Mouse (Mus musculus) C2C12 (cell line): ENCODE data around the gene Defb10.
"Not testable (repeated sequence)": the region's sequence is repeated elsewhere in the genome, so short reads cannot be mapped to it uniquely, and the experiment has no call there.

Source experiments
- CTCF ChIP-seq: IDR thresholded peaks from one replicate; pipeline ENCODE4 v1.5.1; 2011; ENCODE audit not compliant: control insufficient read depth, insufficient read depth, insufficient read length
- MAX ChIP-seq: IDR thresholded peaks from one replicate; pipeline ENCODE4 v1.6.1; 2011; ENCODE audit warnings: mild to moderate bottlenecking, control low read depth
- MYOD1 ChIP-seq: IDR thresholded peaks from one replicate; pipeline ENCODE4 v1.6.1; 2011; ENCODE audit warnings: low read depth; ENCODE audit not compliant: control insufficient read depth, insufficient read length
- MYOG ChIP-seq: IDR thresholded peaks from one replicate; pipeline ENCODE4 v1.6.1; 2011; ENCODE audit not compliant: control insufficient read depth, insufficient read length; ENCODE audit errors: extremely low read depth

- not testable (repeated sequence) for TF ChIP-seq CTCF, MYOD1, MAX, MYOG
Measured at GRCm38 (mm10) chr8:21906290-21906689, 47.6 kb downstream of the Defb10 start, which contains the start of gene Defb11.
